Mouse (Mus musculus) 3134 (cell line): Measurements from ENCODE around the gene Cdiptos.

Source experiments
- DNase-seq: peaks from one replicate; pipeline ENCODE4 v3.0.0-alpha.2; 2011; ENCODE audit warnings: low spot score; ENCODE audit not compliant: insufficient read length; ENCODE audit errors: extremely low read depth

Cdiptos gene

DNA sequence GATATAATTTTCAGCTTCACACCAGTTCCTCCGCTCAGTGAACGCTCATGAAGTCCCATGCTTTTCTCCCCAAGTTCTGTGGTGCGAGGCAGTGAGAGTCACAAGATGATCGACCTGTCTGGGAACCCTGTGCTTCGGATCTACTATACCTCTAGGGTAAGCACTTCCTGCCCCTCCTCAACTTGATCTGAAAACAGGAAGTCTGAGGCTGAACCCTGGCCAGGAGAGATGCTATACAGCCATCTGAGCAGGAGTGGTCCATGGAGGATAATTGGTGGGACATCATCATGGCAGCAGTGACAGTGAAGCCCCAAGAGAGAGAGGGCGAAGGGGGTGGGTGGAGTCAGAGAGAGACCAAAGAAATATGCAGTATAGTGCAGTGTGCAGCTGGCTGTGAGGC is 2.9 kb upstream of the Cdiptos start:
- no peak for DNase-seq

DNA sequence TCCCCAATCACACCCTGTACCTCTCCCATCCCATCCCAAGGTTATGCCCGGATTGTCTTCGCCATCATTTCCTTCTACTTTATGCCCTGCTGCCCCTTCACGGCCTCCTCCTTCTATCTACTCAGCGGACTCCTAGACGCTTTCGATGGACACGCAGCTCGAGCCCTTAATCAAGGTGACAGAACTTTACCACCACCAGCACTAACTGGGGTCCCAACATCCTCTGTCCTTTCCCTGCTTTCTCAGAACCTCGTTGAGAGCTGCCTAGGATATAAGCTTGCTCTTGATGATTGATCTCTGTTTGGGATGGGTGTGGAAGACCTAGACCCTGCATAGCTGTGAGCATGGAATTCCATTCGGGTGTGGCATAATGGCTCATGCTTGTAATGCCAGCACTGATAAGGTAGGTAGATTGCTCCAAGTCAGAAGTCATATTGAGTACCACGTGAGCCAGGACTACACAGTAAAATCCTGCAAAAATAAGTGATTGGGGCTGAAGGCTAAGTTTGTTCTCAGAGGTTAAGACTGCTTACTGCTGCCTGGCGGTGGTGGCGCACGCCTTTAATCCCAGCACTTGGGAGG is 1.1 kb upstream of the Cdiptos start:
- DNase-seq: no peak

DNA sequence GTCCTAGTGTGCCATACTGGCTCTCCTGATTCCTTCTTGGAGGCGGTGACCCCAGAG is 177 bp downstream of the Cdiptos start, which contains the start of gene Cdipt:
Gene Cdipt, plus strand, starts transcription at position 22 of the 57 bp plus-strand sequence.
- no peak for DNase-seq

DNA sequence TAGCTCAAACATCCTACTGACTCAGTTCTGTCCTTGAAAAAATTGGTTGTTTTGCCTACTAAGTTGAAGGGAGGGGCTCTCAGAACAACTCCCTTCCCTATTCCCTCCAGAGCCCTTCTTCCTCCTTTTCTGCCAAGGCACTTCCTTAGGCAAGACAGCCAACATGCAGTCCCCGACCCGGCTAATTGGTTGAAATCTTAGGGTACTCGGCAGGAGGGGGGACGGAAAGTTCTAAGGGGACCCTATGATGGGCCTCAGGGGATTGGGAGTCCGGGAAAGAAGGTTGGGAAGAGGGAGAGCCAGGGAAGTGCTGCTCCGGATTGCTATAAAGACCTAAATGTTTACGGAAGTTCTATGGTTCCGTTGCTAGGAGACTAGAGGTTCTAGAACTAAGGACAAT is 405 bp downstream of the Cdiptos start:
- no peak for DNase-seq

DNA sequence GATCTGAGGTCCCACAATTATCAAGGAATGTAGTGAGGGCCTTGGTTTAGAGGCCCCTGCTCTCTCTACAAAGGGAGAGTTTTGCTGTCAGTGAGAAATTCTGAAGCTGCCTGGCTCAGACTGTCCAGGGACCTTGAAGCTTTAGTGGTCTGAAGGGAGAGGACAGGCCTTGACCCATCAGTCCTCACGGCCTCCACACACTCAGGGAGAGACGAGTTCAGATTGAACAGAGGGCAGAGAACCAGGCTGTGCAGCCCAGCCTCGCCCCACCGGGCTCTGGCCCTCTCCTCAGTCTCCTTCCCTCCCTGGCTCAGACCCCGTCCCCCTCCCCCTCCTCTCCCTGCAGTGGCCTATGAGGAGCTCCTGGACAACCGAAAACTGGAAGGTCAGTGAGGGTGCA is 8.5 kb downstream of the Cdiptos start:
- no peak for DNase-seq

DNA sequence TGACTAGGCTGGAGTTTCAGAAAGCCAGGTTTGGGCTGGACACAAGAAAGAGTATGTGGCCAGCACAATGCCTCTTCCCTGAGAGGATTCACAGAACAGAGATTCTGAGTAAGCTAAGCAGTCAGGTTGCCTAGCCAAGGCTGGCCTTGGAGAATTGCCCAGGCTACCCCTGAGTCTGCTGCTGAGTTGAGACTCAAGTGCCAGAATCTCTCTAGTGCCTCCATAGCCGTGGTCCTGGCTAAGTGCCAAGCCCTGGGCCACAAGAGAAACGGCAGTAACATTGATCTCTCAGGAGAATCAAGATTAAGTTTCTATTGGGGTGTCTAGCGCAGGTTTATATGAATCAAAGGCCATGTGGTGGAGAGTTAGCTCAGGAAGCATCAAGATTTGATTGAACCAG is 10.3 kb downstream of the Cdiptos start:
- no peak for DNase-seq

DNA sequence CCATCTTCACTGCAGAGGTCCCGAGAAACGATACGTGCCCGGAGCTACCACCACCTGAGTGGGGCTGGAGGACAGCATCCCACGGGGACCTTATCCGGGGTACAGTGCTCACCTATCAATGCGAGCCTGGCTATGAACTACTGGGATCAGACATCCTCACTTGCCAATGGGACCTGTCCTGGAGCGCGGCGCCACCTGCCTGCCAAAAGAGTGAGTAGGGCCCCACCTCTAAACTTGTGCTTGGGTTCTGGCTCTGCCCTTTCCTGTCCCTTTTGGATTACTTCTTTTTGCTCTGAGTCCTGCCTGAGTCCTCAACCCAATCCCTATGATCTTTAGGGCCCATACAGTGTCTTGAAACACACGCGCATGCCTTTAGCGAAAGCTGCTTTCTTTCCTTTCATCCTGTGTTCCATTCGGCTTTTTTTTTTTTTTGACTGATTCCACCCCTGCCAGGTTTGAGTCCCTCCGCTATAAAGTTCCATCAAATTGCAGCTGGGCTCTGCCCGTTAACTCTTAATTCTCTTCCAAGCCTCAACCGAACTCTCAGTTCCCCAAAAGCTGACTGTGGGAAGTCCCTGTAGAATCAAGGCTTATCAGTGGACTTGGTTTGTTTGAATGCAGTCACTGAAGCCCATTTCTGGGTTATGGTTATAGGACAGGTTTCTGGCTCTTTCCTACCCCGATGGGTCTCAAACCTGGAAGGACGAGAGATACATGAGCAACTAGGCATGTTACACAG is 12.2 kb downstream of the Cdiptos start:
- peak; percentile 20 for DNase-seq

DNA sequence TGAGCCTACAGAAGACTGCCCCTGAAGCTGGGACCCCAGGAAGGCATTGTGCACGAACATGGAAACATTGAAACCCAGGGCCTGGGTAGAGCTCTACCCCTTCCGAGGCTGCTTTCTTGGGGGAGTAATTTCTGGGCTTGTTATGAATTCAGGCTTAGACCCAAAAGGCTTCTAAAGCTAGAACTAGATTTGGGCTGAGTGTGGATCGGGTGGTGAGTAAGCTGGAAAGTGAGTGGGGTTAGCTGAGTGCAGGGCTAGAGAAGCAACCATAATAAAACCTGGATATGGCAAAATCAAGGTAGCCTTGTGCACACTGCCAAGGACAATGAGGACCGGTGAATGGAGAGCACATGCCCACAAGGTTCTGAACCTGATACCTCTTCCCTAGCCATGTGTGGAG is 13.9 kb downstream of the Cdiptos start:
- DNase-seq: no peak

DNA sequence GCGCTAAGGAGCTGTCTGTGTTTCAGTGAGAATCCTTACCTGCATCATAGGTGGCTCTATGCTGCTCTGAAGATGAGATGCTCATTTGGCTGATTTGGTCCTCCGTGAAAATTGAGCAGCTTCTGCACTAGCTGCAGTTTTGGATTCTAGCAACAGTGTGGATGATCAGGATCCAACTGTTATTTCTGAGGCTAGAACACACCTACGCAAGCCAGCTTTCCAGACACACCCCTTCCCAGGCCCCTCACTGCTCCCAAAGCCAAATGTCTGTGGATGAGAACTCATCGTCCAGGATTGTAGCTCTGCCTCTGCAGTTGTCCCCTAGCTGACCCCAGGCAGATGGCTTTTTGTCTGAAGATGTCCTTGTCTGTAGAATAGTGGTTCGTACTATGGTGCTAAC is 14.8 kb downstream of the Cdiptos start:
- DNase-seq: no peak

DNA sequence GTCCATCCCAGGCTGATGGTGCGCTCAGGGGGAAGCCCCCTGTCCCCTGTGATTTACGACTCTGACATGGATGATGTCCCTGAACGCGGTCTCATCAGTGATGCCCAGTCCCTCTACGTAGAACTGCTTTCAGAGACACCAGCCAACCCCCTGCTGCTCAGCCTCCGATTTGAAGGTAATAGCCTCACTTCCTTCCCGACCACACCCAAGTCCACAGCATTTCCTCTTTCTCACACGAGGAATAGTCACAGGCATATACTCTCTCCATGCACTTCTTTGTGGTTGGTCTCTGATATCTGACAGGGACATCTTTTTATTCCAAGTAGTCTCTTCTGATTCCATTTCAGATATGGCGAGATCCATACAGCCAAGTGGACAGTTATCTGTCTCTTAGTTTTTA is 16.1 kb downstream of the Cdiptos start:
- DNase-seq: no peak

DNA sequence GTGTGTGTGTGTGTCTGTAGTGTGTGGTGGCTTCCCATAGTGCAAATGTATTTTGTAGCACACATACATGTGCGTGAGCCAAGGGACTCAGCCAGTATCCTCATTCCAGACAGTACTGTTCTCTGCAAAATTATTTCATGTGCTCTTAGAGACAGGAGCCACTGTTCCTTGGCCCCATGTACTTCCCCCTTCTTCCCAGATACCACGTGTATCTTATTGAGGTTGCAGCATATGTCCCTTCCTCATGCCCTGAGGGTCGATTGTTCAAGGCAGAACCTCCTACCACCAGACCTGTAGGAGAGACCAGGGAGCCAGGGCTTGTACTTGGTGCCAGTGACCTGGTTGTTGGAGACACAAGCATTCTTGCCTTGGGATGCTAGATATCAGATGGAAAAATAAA is 20.8 kb downstream of the Cdiptos start:
- DNase-seq: no peak

DNA sequence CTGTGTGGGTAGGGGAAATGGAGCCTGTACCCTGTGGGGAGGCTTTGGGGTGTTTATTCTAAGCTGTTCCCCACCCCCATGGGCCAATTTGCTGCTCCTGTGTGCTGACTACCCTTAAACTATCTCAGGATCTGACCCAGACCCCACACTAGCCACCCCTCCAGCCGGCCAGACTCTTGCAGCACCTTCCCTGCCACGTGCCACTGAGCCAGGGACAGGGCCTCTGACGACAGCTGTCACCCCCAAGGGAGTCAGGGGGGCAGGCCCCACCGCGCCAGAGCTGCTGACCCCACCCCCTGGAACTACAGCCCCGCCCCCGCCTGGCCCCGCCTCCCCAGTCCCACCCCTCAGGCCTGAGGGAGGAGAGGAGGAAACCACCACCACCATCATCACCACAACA is 23.3 kb downstream of the Cdiptos start:
- DNase-seq: no peak

DNA sequence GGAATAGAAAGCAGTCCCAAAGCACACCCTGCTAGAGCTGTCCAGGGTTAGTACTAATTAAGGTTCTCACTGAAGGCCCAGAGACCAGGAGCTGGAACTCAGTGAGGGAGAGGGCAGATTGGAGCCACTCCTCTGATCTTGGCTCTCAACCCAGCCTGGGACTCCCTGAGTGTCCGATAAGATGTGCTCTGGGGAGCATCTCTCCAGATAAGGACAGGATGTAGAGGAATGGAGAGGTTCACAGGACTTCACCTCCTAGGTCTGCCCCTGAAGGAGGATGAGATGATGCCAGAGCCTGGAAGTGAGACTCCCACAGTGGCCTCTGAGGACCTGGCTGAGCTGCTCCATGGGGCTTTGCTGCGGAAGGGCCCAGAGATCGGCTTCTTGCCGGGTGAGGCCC is 24.2 kb downstream of the Cdiptos start:
- DNase-seq: no peak

DNA sequence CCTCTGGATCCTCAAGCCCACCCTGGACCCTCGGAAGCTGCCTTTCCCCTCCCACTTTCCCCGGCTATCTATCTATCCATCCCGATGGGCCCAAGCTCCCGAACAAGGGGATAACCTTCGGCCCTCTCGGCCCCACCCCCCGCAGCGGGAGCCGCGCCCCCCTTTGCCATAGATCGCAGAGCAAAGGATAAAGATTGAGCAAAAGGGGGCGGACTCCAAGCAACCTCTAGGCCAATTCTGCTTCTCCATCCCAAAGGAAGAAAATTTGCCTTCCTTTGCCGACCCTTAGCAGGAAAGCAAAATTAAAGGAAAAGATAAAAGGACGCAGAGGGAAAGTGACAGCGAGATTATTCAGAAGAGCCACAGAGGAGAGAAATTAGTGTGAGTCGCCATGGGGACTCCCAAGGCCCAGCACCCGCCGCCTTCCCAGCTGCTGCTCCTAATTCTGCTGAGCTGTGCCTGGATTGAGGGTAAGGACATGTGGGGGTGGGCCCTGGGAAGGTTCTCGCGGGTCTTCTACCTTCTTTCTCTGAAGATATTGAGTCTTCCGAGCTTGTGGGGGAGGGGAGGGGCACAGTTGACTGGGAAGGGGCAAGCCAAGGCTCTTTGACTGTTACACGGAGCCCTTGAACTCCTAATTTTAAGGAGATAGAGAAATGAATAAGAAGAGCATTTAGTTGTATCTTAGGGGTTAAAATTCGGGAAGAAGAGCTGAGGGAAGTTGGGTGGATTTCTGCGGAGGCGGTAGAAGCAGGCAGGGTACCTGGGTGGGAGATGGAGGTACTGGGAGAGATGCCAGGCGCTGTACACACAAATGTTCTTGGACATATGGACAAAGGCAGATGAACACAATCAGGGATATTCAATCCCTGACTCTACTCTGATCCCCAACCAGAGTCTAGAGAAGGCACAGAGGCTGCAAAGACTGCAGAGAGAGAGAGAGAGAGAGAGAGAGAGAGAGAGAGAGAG is 25.0 kb downstream of the Cdiptos start:
- DNase-seq: no peak

DNA sequence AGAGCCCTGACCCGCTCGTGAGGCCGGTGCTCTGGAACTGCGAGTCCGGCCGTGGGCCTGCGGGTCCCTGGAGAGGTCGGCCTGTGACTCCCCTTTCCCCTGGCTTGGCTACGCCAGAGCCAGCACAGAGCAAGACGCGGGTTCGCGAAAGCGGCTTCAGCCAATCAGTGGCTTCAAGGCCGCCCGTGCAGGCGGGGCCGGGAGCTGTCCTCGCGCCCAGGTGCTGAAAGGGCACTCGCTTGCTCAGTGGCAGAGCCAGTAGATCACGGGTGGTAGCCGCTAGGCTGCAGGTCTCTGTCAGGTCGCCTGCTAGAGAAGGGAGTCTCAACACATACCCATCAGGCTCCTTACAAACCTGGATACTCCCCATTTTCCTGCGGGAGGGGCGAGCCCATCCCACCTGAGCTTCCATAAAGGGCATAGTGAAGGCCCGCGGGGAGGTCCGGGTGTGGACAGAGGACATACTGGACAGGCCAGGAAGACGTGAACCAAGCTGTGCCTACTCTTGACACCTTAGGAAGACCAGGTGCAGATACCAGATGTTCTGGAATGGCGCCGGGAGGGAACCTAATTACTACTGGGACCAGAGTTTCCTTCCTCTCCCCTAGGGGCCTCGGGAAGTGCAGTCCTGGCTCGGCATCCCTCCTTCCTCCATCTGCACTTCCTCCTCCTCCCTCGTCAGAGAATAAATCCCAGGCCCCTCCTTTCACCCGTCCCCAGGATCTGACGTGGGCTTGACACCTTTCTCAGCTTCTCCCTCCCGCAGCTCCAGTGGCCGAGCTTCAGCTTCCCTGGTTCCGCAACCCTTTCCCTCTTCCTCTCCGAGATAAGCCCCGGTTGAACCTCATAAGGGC is 25.9 kb downstream of the Cdiptos start, which contains the start of gene Sez6l2:
Gene Sez6l2, plus strand, starts transcription at position 771 of the 854 bp plus-strand sequence.
- DNase-seq: peak; percentile 71

DNA sequence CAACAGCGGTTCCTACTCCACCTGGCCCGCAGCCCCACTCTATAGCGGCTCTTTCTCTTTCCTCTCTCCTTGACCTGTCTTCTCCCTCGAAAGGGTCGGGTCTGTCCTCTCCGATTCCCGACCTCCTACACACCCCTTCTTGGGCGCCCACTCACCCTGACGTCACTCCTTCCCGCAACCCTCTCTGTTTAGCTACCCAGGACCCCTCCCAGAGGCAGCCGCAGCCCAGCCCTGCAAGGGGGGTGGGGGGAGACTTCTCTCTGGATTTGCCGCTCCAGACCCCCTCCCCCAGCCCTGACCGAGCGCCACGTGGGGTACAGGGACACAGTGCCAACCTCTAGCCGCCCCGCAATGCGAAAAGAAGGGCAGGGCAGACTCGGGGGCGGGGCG is 26.5 kb downstream of the Cdiptos start, which contains the start of gene Asphd1:
Gene Asphd1, minus strand, starts transcription at position 180 of the 390 bp plus-strand sequence.
- no peak for DNase-seq

DNA sequence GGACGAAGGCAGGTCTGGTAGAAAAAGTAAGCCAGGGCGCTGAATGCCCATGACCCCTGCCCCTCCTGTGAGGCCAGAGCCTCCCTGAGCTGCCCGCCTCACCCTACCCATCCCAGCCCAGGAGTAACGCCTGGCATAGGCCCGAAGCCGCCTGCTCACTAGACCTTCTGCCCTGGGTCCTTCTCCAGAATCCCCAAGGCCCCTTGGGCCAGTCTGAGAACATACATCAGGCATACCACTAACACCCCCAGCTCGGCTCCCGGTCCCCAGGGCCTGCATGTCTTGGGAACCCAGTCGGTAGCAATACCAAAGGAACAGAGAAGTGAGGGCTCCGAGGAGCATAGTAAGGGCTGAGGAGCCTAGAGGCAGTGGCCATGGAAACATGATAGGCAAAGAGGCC is 27.3 kb downstream of the Cdiptos start:
- DNase-seq: no peak

DNA sequence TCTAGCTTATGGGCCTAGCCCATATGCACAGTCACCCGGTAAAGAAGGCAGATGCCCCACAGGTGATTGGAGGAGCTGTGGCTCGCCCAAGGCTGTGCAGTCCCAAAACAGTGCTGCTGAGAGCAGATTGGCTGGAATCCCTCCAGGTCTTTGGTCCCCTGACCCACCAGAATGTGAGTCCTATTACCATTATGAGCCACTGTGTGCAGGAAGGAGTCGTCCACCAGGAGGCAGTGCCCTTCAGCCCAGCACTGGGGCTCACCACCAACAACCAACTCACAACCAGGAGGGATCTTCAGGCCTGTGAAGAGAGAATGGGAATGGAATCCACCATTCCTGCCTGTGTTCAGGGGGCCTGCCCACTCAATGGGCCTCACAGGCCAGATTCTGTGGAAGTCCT is 29.4 kb downstream of the Cdiptos start:
- DNase-seq: no peak

DNA sequence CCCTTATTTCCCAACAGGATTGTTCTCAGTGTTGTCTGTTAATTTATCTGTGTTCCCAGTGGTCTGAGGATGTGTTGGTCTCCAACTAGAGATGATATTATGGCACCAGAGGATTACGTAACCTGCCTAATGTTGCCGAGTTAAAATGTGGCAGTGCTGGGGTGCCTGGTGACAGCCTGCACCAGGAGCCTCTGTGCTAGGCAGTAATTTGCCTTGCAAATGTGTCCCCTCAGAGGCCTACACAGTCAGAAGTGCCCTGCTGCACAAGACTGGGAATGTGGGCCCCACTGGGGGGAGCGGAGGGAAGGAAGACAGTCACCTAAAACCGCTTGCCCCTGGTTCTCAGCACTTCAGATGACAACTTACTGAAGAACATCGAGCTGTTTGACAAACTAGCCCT is 34.1 kb downstream of the Cdiptos start:
- no peak for DNase-seq

DNA sequence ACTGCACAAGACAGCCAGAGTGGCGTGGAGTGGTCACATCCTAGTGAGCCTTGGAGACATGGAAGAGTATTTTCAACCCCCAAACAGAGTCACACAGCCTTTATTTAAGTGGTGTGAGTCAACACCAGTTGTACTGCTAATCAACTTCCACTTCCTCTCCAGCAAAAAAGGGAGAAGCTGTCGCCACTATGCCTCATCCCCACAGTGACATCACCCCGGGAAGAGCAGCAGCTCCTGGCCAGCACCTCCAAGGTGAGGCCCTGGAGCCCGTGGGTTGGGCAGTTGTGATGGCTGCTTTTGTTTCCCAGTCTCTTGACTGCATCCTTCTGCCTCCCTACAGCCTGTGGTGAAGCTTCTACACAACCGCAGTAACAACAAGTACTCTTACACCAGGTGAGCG is 34.7 kb downstream of the Cdiptos start:
- no peak for DNase-seq

DNA sequence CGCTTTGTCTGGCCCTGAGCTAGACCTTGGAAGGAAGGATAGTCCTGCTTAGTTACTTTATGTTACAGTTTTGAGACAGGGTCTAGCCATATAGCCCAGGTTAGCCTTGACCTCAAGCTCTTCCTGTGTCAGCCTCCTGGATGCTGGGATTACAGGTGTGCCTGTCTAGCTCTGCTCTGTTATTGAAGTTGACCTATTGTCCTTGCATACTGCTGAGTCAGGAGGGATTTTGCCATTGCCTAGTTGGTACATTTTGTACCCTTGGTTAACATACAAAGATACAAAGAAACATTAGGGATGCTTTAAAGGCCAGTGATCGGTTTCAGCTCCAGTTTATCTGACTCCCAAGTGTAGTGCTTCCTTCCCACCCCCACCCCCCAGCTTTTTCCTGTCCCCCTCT is 43.2 kb downstream of the Cdiptos start:
- DNase-seq: no peak
